Mouse (Mus musculus) liver, embryonic 14.5 days (tissue): ENCODE measurements at regions not wholly inside any gene's neighbourhood (a gene's known extent, or its start where the extent isn't known, plus 50 kb on each side); places are given as distances from the start of the nearest gene placed in this dataset.

ENCODE experiments used
- ATAC-seq: fragments of 200-750 bp; cut with Nextera tagmentation; 2 replicates; pipeline ENCODE4 v1.8.0; 2017; ENCODE audit warnings: moderate number of reproducible peaks, mild to moderate bottlenecking, moderate library complexity; ENCODE audit not compliant: insufficient read depth
- DNase-seq, 3 experiments: peaks; one replicate each; pipeline ENCODE4 v3.0.0-alpha.2; 2012 to 2013; ENCODE audit warnings: low read depth in 3 of 3, low spot score in 3 of 3
- H3K27ac ChIP-seq: fragments of 300-500 bp; sonication (generic); 2 replicates; pipeline ENCODE4 v1.5.1; 2014; ENCODE audit warnings: moderate library complexity, mild to moderate bottlenecking, control low read depth, inconsistent platforms
- H3K27me3 ChIP-seq: fragments of 300-500 bp; sonication (generic); 2 replicates; pipeline ENCODE4 v1.6.1; 2014; ENCODE audit warnings: mild to moderate bottlenecking, low read length, moderate library complexity; ENCODE audit not compliant: control insufficient read depth, insufficient read depth
- H3K36me3 ChIP-seq: fragments of 300-500 bp; sonication (generic); replicated peaks from 2 replicates; pipeline ENCODE4 v1.6.1; 2014; ENCODE audit warnings: low read depth; ENCODE audit not compliant: control insufficient read depth, insufficient read depth
- H3K4me1 ChIP-seq, 2 experiments: fragments of 200-500 bp in 1 of 2; fragments of 300-500 bp in 1 of 2; sonication (generic) in 1 of 2; replicated peaks; 2 replicates each; pipeline ENCODE4 v1.6.1; 2012 to 2014; ENCODE audit warnings: antibody characterized with exemption in 1 of 2, inconsistent platforms in 1 of 2, low read length in 1 of 2; ENCODE audit not compliant: control insufficient read depth in 2 of 2, insufficient read depth in 2 of 2
- H3K4me2 ChIP-seq: fragments of 300-500 bp; sonication (generic); 2 replicates; pipeline ENCODE4 v1.6.1; 2014; ENCODE audit warnings: low read depth, mild to moderate bottlenecking, control low read depth, moderate library complexity
- H3K4me3 ChIP-seq, 2 experiments: fragments of 200-500 bp in 1 of 2; fragments of 300-500 bp in 1 of 2; sonication (generic) in 1 of 2; 2 replicates each; pipeline ENCODE4 v1.5.1; 2012 to 2014; ENCODE audit warnings: low read depth in 2 of 2, low read length in 2 of 2, mild to moderate bottlenecking in 2 of 2, control low read depth in 1 of 2, inconsistent platforms in 1 of 2, moderate library complexity in 1 of 2; ENCODE audit not compliant: insufficient read depth in 1 of 2
- H3K9ac ChIP-seq: fragments of 300-500 bp; sonication (generic); replicated peaks from 2 replicates; pipeline ENCODE4 v1.6.1; 2014; ENCODE audit warnings: mild to moderate bottlenecking, control low read depth, moderate library complexity
- H3K9me3 ChIP-seq: fragments of 300-500 bp; sonication (generic); 2 replicates; pipeline ENCODE4 v1.6.1; 2016; ENCODE audit warnings: low read length, mixed read lengths; ENCODE audit not compliant: control insufficient read depth
- CTCF ChIP-seq: IDR thresholded peaks from 2 replicates; pipeline ENCODE4 v1.5.1; 2016; ENCODE audit warnings: antibody characterized with exemption, low read depth, control low read depth
- EP300 ChIP-seq: IDR thresholded peaks from 2 replicates; pipeline ENCODE4 v1.6.1; 2016; ENCODE audit warnings: antibody characterized with exemption, low read depth
- WGBS: fragments of 180-500 bp; shearing (Covaris S2); extraction: QIAGEN DNeasy Blood & Tissue Kit; methylation state at CpG from one replicate; pipeline ENCODE4 v1.1.7; 2014; ENCODE audit not compliant: insufficient replicate concordance; 5-methylcytosine and 5-hydroxymethylcytosine counted together

- no peak for TF ChIP-seq EP300
- TF ChIP-seq CTCF: no peak
- ATAC-seq: no peak
- WGBS: 52% methylated on average over 5 of the region's 5 CpGs
Observed at GRCm38 (mm10) chr11:64313241-64313640, 121.9 kb upstream of the Hs3st3a1 start.

GRCm38 (mm10) chr11:64309881-64310280 lies 125.3 kb upstream of the Hs3st3a1 start:
- DNase-seq (no peak), ATAC-seq (no peak)
- Histone ChIP-seq H3K4me1 (no peaks in the 10 kb centered on the region), H3K27ac (no peak overlapping the region), H3K4me2 (no peak overlapping the region), H3K36me3 (no peaks in the 10 kb centered on the region), H3K27me3 (no peaks in the 10 kb centered on the region), H3K4me3 (no peak overlapping the region), H3K9ac (no peak overlapping the region), H3K9me3 (no peaks in the 10 kb centered on the region)
- no peak for TF ChIP-seq EP300

More at GRCm38 (mm10) chr11:64313241-64313640, 121.9 kb upstream of the Hs3st3a1 start:
- no peak overlapping the region for H3K4me3 ChIP-seq
- no peak overlapping the region for H3K9ac ChIP-seq
- DNase-seq: no peak
- no peaks in the 10 kb centered on the region for H3K36me3 ChIP-seq
- no peaks in the 10 kb centered on the region for H3K9me3 ChIP-seq
- H3K27me3 ChIP-seq: no peaks in the 10 kb centered on the region
- H3K4me1 ChIP-seq: no peaks in the 10 kb centered on the region
- no peak overlapping the region for H3K4me2 ChIP-seq
- H3K27ac ChIP-seq: no peak overlapping the region

- H3K27ac ChIP-seq: no peak overlapping the region
- H3K9me3 ChIP-seq: no peaks in the 10 kb centered on the region
- no peak overlapping the region for H3K4me3 ChIP-seq
- H3K4me1 ChIP-seq: no peaks in the 10 kb centered on the region
- ATAC-seq (no peak), DNase-seq (no peak)
- no peaks in the 10 kb centered on the region for H3K27me3 ChIP-seq
- WGBS: 23% methylated on average over 5 of the region's 5 CpGs
- no peaks in the 10 kb centered on the region for H3K36me3 ChIP-seq
- H3K4me2 ChIP-seq: no peak overlapping the region
- TF ChIP-seq CTCF (no peak), EP300 (no peak)
- H3K9ac ChIP-seq: no peak overlapping the region
Observed at GRCm38 (mm10) chr11:64297825-64298224, 137.3 kb upstream of the Hs3st3a1 start.

- Histone ChIP-seq H3K9me3 (no peaks in the 10 kb centered on the region), H3K9ac (no peak overlapping the region), H3K27me3 (no peaks in the 10 kb centered on the region), H3K4me1 (no peaks in the 10 kb centered on the region), H3K36me3 (no peaks in the 10 kb centered on the region), H3K4me2 (no peak overlapping the region), H3K27ac (no peak overlapping the region), H3K4me3 (no peak overlapping the region)
- DNase-seq (no peak), ATAC-seq (no peak)
- TF ChIP-seq CTCF (no peak), EP300 (no peak)
- WGBS: 67% methylated on average over 3 of the region's 3 CpGs
Observed at GRCm38 (mm10) chr11:64288236-64288635, 146.9 kb upstream of the Hs3st3a1 start.

GRCm38 (mm10) chr11:64287499-64287898 lies 147.6 kb upstream of the Hs3st3a1 start:
- H3K9me3 ChIP-seq: no peaks in the 10 kb centered on the region
- H3K27me3 ChIP-seq: no peaks in the 10 kb centered on the region
- no peak overlapping the region for H3K27ac ChIP-seq
- no peak overlapping the region for H3K4me2 ChIP-seq
- H3K4me3 ChIP-seq: no peak overlapping the region
- no peaks in the 10 kb centered on the region for H3K4me1 ChIP-seq
- no peaks in the 10 kb centered on the region for H3K36me3 ChIP-seq
- ATAC-seq (no peak), DNase-seq (no peak)
- H3K9ac ChIP-seq: no peak overlapping the region
- TF ChIP-seq CTCF: no peak

DNA sequence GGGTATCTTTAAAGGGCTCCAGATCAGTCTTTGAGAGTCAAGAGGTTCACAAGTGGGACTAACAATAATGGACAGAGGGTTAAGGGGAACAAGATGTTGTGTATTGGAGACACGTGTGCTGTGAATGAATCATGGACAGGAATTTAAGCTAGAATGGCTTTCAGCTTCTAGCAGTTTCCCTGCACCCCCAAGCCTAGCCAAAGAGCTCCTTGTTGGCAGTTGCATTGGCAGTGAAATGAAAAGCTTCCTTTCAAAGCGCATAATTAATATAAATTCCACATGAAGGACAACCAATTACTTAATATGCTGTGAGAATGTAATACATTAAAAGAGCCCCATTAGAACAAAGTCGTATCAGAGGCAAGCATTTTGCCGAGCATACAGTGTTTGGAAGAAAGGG lies 153.4 kb upstream of the Hs3st3a1 start:
- no peak overlapping the region for H3K9ac ChIP-seq
- H3K4me1 ChIP-seq: no peaks in the 10 kb centered on the region
- H3K27ac ChIP-seq: no peak overlapping the region
- DNase-seq: no peak
- TF ChIP-seq CTCF (no peak), EP300 (no peak)
- H3K27me3 ChIP-seq: no peaks in the 10 kb centered on the region
- no peaks in the 10 kb centered on the region for H3K9me3 ChIP-seq
- 50% methylated on average over 4 of the region's 4 CpGs for WGBS
- H3K4me3 ChIP-seq: no peak overlapping the region
- no peak overlapping the region for H3K4me2 ChIP-seq
- no peak for ATAC-seq
- no peaks in the 10 kb centered on the region for H3K36me3 ChIP-seq
